Mouse (Mus musculus): ENCODE data around the gene Pou6f2. TPM values are rescaled to one million over a fixed set of nuclear protein-coding genes. Genes with fewer than 3 reads are reported as not detected.

Gene Pou6f2
- 7.5 and 17.8 TPM in 2 replicates for polyA plus RNA-seq (2012; rRNA removed)

GRCm38 (mm10) chr13:18397586-18397985 is at the start of gene Pou6f2:
TSS of gene Pou6f2 (minus strand) at chr13:18397686.
- Histone ChIP-seq H3K27me3 (ENCODE audit: control insufficient read depth, insufficient read depth, low read length) (no peaks in the 10 kb centered on the region), H3K4me1 (ENCODE audit: control insufficient read depth, insufficient read depth, low read length) (no peaks in the 10 kb centered on the region), H3K4me3 (ENCODE audit: control insufficient read depth, low read depth, low read length) (no peak within 1 kb of the TSS; the same call in 1 of the 2 replicates), H3K27ac (ENCODE audit: control insufficient read depth, insufficient read depth, low read depth, low read length) (no peak within 1 kb of the TSS), H3K36me3 (ENCODE audit: control insufficient read depth, insufficient read depth, low read length) (no peaks in the 10 kb centered on the region)
- TF ChIP-seq CTCF (IDR thresholded peaks at IDR 0.05; ENCODE audit: control insufficient read depth, insufficient read depth, insufficient replicate concordance, low read depth, low read length), result no peak
- TF ChIP-seq POLR2A (IDR thresholded peaks at IDR 0.05; ENCODE audit: control insufficient read depth, low read depth, low read length), result no peak

- TF ChIP-seq POLR2A (IDR thresholded peaks at IDR 0.05; ENCODE audit: control insufficient read depth, low read depth, low read length) (no peak), CTCF (IDR thresholded peaks at IDR 0.05; ENCODE audit: control insufficient read depth, insufficient read depth, insufficient replicate concordance, low read depth, low read length) (no peak)
- Histone ChIP-seq H3K27me3 (ENCODE audit: control insufficient read depth, insufficient read depth, low read length) (no peaks in the 10 kb centered on the region), H3K36me3 (ENCODE audit: control insufficient read depth, insufficient read depth, low read length) (no peaks in the 10 kb centered on the region), H3K27ac (ENCODE audit: control insufficient read depth, insufficient read depth, low read depth, low read length) (no peak overlapping the region), H3K4me1 (ENCODE audit: control insufficient read depth, insufficient read depth, low read length) (no peaks in the 10 kb centered on the region), H3K4me3 (ENCODE audit: control insufficient read depth, low read depth, low read length) (no peak overlapping the region)
Measured at GRCm38 (mm10) chr13:18439858-18440257, 42.4 kb upstream of the Pou6f2 start.

- H3K27ac ChIP-seq (ENCODE audit: control insufficient read depth, insufficient read depth, low read depth, low read length), result no peak overlapping the region
- H3K4me3 ChIP-seq (ENCODE audit: control insufficient read depth, low read depth, low read length), result no peak overlapping the region
- no peak for TF ChIP-seq POLR2A (IDR thresholded peaks at IDR 0.05; ENCODE audit: control insufficient read depth, low read depth, low read length)
- no peak for TF ChIP-seq CTCF (IDR thresholded peaks at IDR 0.05; ENCODE audit: control insufficient read depth, insufficient read depth, insufficient replicate concordance, low read depth, low read length)
- H3K36me3 ChIP-seq (ENCODE audit: control insufficient read depth, insufficient read depth, low read length), result no peaks in the 10 kb centered on the region
- H3K27me3 ChIP-seq (ENCODE audit: control insufficient read depth, insufficient read depth, low read length), result no peaks in the 10 kb centered on the region
- no peaks in the 10 kb centered on the region for H3K4me1 ChIP-seq (ENCODE audit: control insufficient read depth, insufficient read depth, low read length)
Measured at GRCm38 (mm10) chr13:18387673-18388072, 9.8 kb downstream of the Pou6f2 start.

GRCm38 (mm10) chr13:18363373-18363772 is 34.1 kb downstream of the Pou6f2 start:
- no peak for TF ChIP-seq POLR2A (IDR thresholded peaks at IDR 0.05; ENCODE audit: control insufficient read depth, low read depth, low read length)
- TF ChIP-seq CTCF (IDR thresholded peaks at IDR 0.05; ENCODE audit: control insufficient read depth, insufficient read depth, insufficient replicate concordance, low read depth, low read length), result no peak
- Histone ChIP-seq H3K36me3 (ENCODE audit: control insufficient read depth, insufficient read depth, low read length) (no peaks in the 10 kb centered on the region), H3K27ac (ENCODE audit: control insufficient read depth, insufficient read depth, low read depth, low read length) (no peak overlapping the region), H3K4me3 (ENCODE audit: control insufficient read depth, low read depth, low read length) (no peak overlapping the region), H3K27me3 (ENCODE audit: control insufficient read depth, insufficient read depth, low read length) (no peaks in the 10 kb centered on the region), H3K4me1 (ENCODE audit: control insufficient read depth, insufficient read depth, low read length) (no peaks in the 10 kb centered on the region)

- TF ChIP-seq CTCF (IDR thresholded peaks at IDR 0.05; ENCODE audit: control insufficient read depth, insufficient read depth, insufficient replicate concordance, low read depth, low read length) (no peak), POLR2A (IDR thresholded peaks at IDR 0.05; ENCODE audit: control insufficient read depth, low read depth, low read length) (no peak)
- no peak overlapping the region for H3K27ac ChIP-seq (ENCODE audit: control insufficient read depth, insufficient read depth, low read depth, low read length)
Measured at GRCm38 (mm10) chr13:18344580-18345333, 52.7 kb downstream of the Pou6f2 start.

GRCm38 (mm10) chr13:18338910-18339501 is 58.5 kb downstream of the Pou6f2 start:
- H3K27ac ChIP-seq (ENCODE audit: control insufficient read depth, insufficient read depth, low read depth, low read length), result no peak overlapping the region
- no peaks in the 10 kb centered on the region for H3K27me3 ChIP-seq (ENCODE audit: control insufficient read depth, insufficient read depth, low read length)
- no peak for TF ChIP-seq CTCF (IDR thresholded peaks at IDR 0.05; ENCODE audit: control insufficient read depth, insufficient read depth, insufficient replicate concordance, low read depth, low read length)
- TF ChIP-seq POLR2A (IDR thresholded peaks at IDR 0.05; ENCODE audit: control insufficient read depth, low read depth, low read length), result no peak
- H3K4me3 ChIP-seq (ENCODE audit: control insufficient read depth, low read depth, low read length), result no peak overlapping the region
- no peaks in the 10 kb centered on the region for H3K36me3 ChIP-seq (ENCODE audit: control insufficient read depth, insufficient read depth, low read length)
- H3K4me1 ChIP-seq (ENCODE audit: control insufficient read depth, insufficient read depth, low read length), result no peaks in the 10 kb centered on the region

More at GRCm38 (mm10) chr13:18344580-18345333, 52.7 kb downstream of the Pou6f2 start:
- Histone ChIP-seq H3K4me1 (ENCODE audit: control insufficient read depth, insufficient read depth, low read length) (no peaks in the 10 kb centered on the region), H3K27me3 (ENCODE audit: control insufficient read depth, insufficient read depth, low read length) (no peaks in the 10 kb centered on the region), H3K4me3 (ENCODE audit: control insufficient read depth, low read depth, low read length) (no peak overlapping the region), H3K36me3 (ENCODE audit: control insufficient read depth, insufficient read depth, low read length) (no peaks in the 10 kb centered on the region)

- no peak overlapping the region for H3K27ac ChIP-seq (ENCODE audit: control insufficient read depth, insufficient read depth, low read depth, low read length)
- no peaks in the 10 kb centered on the region for H3K27me3 ChIP-seq (ENCODE audit: control insufficient read depth, insufficient read depth, low read length)
- H3K4me1 ChIP-seq (ENCODE audit: control insufficient read depth, insufficient read depth, low read length), result no peaks in the 10 kb centered on the region
- no peak overlapping the region for H3K4me3 ChIP-seq (ENCODE audit: control insufficient read depth, low read depth, low read length)
- no peak for TF ChIP-seq CTCF (IDR thresholded peaks at IDR 0.05; ENCODE audit: control insufficient read depth, insufficient read depth, insufficient replicate concordance, low read depth, low read length)
- no peak for TF ChIP-seq POLR2A (IDR thresholded peaks at IDR 0.05; ENCODE audit: control insufficient read depth, low read depth, low read length)
- no peaks in the 10 kb centered on the region for H3K36me3 ChIP-seq (ENCODE audit: control insufficient read depth, insufficient read depth, low read length)
Measured at GRCm38 (mm10) chr13:18338022-18338421, 59.5 kb downstream of the Pou6f2 start.
